Mouse (Mus musculus): ENCODE measurements around the gene Arid4b. TPM values are rescaled to one million over a fixed set of nuclear protein-coding genes. Genes with fewer than 3 reads are reported as not detected.
"Not testable (repeated sequence)": the region's sequence is repeated elsewhere in the genome, so short reads cannot be mapped to it uniquely, and the experiment has no call there.

Arid4b gene
- total RNA-seq (2017), result 65.1 and 74.0 TPM in 2 replicates

- ATAC-seq (replicated peaks in 1 of 2; ENCODE audit: insufficient read depth in 1 of 2, low FRiP score in 2 of 2, low TSS enrichment in 1 of 2, low read depth in 1 of 2, poor library complexity in 2 of 2, severe bottlenecking in 2 of 2), result peak; percentile 93
These were observed at the start of gene Arid4b, which contains the start of gene Ggps1 for GRCm38 (mm10) chr13:14063013-14063941. Gene Arid4b, plus strand, starts transcription at chr13:14063232. Gene Ggps1, minus strand, starts transcription at chr13:14063488.

GRCm38 (mm10) chr13:14014001-14014400 lies 49.0 kb upstream of the Arid4b start:
- no peak for ATAC-seq (replicated peaks in 1 of 2; ENCODE audit: insufficient read depth in 1 of 2, low FRiP score in 2 of 2, low TSS enrichment in 1 of 2, low read depth in 1 of 2, poor library complexity in 2 of 2, severe bottlenecking in 2 of 2)

GRCm38 (mm10) chr13:14014540-14014939 lies 48.5 kb upstream of the Arid4b start:
- ATAC-seq (replicated peaks in 1 of 2; ENCODE audit: insufficient read depth in 1 of 2, low FRiP score in 2 of 2, low TSS enrichment in 1 of 2, low read depth in 1 of 2, poor library complexity in 2 of 2, severe bottlenecking in 2 of 2), result no peak

- ATAC-seq (replicated peaks in 1 of 2; ENCODE audit: insufficient read depth in 1 of 2, low FRiP score in 2 of 2, low TSS enrichment in 1 of 2, low read depth in 1 of 2, poor library complexity in 2 of 2, severe bottlenecking in 2 of 2), result no peak
These were observed 47.4 kb upstream of the Arid4b start for GRCm38 (mm10) chr13:14015609-14016008.

- ATAC-seq (replicated peaks in 1 of 2; ENCODE audit: insufficient read depth in 1 of 2, low FRiP score in 2 of 2, low TSS enrichment in 1 of 2, low read depth in 1 of 2, poor library complexity in 2 of 2, severe bottlenecking in 2 of 2), result no peak
These were observed 44.7 kb upstream of the Arid4b start for GRCm38 (mm10) chr13:14018283-14018682.

GRCm38 (mm10) chr13:14018852-14019251 lies 44.2 kb upstream of the Arid4b start:
- ATAC-seq (replicated peaks in 1 of 2; ENCODE audit: insufficient read depth in 1 of 2, low FRiP score in 2 of 2, low TSS enrichment in 1 of 2, low read depth in 1 of 2, poor library complexity in 2 of 2, severe bottlenecking in 2 of 2), result no peak

- ATAC-seq (replicated peaks in 1 of 2; ENCODE audit: insufficient read depth in 1 of 2, low FRiP score in 2 of 2, low TSS enrichment in 1 of 2, low read depth in 1 of 2, poor library complexity in 2 of 2, severe bottlenecking in 2 of 2), result not testable (repeated sequence)
These were observed 41.6 kb upstream of the Arid4b start for GRCm38 (mm10) chr13:14021417-14021816.

- ATAC-seq (replicated peaks in 1 of 2; ENCODE audit: insufficient read depth in 1 of 2, low FRiP score in 2 of 2, low TSS enrichment in 1 of 2, low read depth in 1 of 2, poor library complexity in 2 of 2, severe bottlenecking in 2 of 2), result no peak
These were observed 37.5 kb upstream of the Arid4b start for GRCm38 (mm10) chr13:14025554-14025953.

- ATAC-seq (replicated peaks in 1 of 2; ENCODE audit: insufficient read depth in 1 of 2, low FRiP score in 2 of 2, low TSS enrichment in 1 of 2, low read depth in 1 of 2, poor library complexity in 2 of 2, severe bottlenecking in 2 of 2), result no peak
These were observed 36.7 kb upstream of the Arid4b start for GRCm38 (mm10) chr13:14026154-14026820.

GRCm38 (mm10) chr13:14033309-14034072 lies 29.5 kb upstream of the Arid4b start:
- no peak; a peak in 1 of 4 replicates for ATAC-seq (replicated peaks in 1 of 2; ENCODE audit: insufficient read depth in 1 of 2, low FRiP score in 2 of 2, low TSS enrichment in 1 of 2, low read depth in 1 of 2, poor library complexity in 2 of 2, severe bottlenecking in 2 of 2)

GRCm38 (mm10) chr13:14034073-14034348 lies 29.0 kb upstream of the Arid4b start:
- ATAC-seq (replicated peaks in 1 of 2; ENCODE audit: insufficient read depth in 1 of 2, low FRiP score in 2 of 2, low TSS enrichment in 1 of 2, low read depth in 1 of 2, poor library complexity in 2 of 2, severe bottlenecking in 2 of 2), result peak; percentile 60 to 71; a peak in 3 of 4 replicates

- not testable (repeated sequence) for ATAC-seq (replicated peaks in 1 of 2; ENCODE audit: insufficient read depth in 1 of 2, low FRiP score in 2 of 2, low TSS enrichment in 1 of 2, low read depth in 1 of 2, poor library complexity in 2 of 2, severe bottlenecking in 2 of 2)
These were observed 27.7 kb upstream of the Arid4b start for GRCm38 (mm10) chr13:14035352-14035751.

- no peak for ATAC-seq (replicated peaks in 1 of 2; ENCODE audit: insufficient read depth in 1 of 2, low FRiP score in 2 of 2, low TSS enrichment in 1 of 2, low read depth in 1 of 2, poor library complexity in 2 of 2, severe bottlenecking in 2 of 2)
These were observed 27.0 kb upstream of the Arid4b start for GRCm38 (mm10) chr13:14035875-14036630.

GRCm38 (mm10) chr13:14038911-14039291 lies 24.1 kb upstream of the Arid4b start:
- ATAC-seq (replicated peaks in 1 of 2; ENCODE audit: insufficient read depth in 1 of 2, low FRiP score in 2 of 2, low TSS enrichment in 1 of 2, low read depth in 1 of 2, poor library complexity in 2 of 2, severe bottlenecking in 2 of 2), result no peak

GRCm38 (mm10) chr13:14039292-14039965 lies 23.6 kb upstream of the Arid4b start, which contains the start of gene Tbce:
Gene Tbce, minus strand, starts transcription at chr13:14039638.
- ATAC-seq (replicated peaks in 1 of 2; ENCODE audit: insufficient read depth in 1 of 2, low FRiP score in 2 of 2, low TSS enrichment in 1 of 2, low read depth in 1 of 2, poor library complexity in 2 of 2, severe bottlenecking in 2 of 2), result peak; percentile 98 to 99

GRCm38 (mm10) chr13:14040186-14040585 lies 22.8 kb upstream of the Arid4b start:
- no peak for ATAC-seq (replicated peaks in 1 of 2; ENCODE audit: insufficient read depth in 1 of 2, low FRiP score in 2 of 2, low TSS enrichment in 1 of 2, low read depth in 1 of 2, poor library complexity in 2 of 2, severe bottlenecking in 2 of 2)

GRCm38 (mm10) chr13:14043851-14044250 lies 19.2 kb upstream of the Arid4b start:
- no peak for ATAC-seq (replicated peaks in 1 of 2; ENCODE audit: insufficient read depth in 1 of 2, low FRiP score in 2 of 2, low TSS enrichment in 1 of 2, low read depth in 1 of 2, poor library complexity in 2 of 2, severe bottlenecking in 2 of 2)

Measured in hematopoietic stem cell, adult 5-6 weeks (primary cell).